Mouse (Mus musculus): Measurements from ENCODE around the gene Napa. TPM values are rescaled to one million over a fixed set of nuclear protein-coding genes. Genes with fewer than 3 reads are reported as not detected.
A peak's percentile ranks its signal among the peaks of the same experiment; 100 is the strongest.

Gene Napa
- polyA plus RNA-seq, 1 experiment from 2014 or later: 188 TPM

- H3K4me1 ChIP-seq: peaks cover 45% of the 10 kb centered on the region
Observed at GRCm38 (mm10) chr7:16128899-16129298, 30.6 kb downstream of the Napa start.

GRCm38 (mm10) chr7:16129421-16129845 is 31.2 kb downstream of the Napa start, which contains the start of gene Slc8a2:
Gene Slc8a2, plus strand, starts transcription at chr7:16129826.
- Histone ChIP-seq H3K27me3 (ENCODE audit: low read depth, poor library complexity, severe bottlenecking) (peaks cover 19% of the 10 kb centered on the region), H3K9me3 (replicated peaks) (no peaks in the 10 kb centered on the region), H3K36me3 (peaks cover 14% of the 10 kb centered on the region), H3K27ac (replicated peaks) (peak within 1 kb of the TSS; percentile 91), H3K4me1 (peaks cover 47% of the 10 kb centered on the region), H3K4me3 (peak within 1 kb of the TSS; percentile 86)
- WGBS: 2% methylated on average over 12 of the region's 12 CpGs
- peak; percentile 87 for DNase-seq (ENCODE audit: low spot score)

More at GRCm38 (mm10) chr7:16128899-16129298, 30.6 kb downstream of the Napa start:
- H3K27me3 ChIP-seq (ENCODE audit: low read depth, poor library complexity, severe bottlenecking): peaks cover 19% of the 10 kb centered on the region
- no peak for DNase-seq (ENCODE audit: low spot score)
- H3K4me3 ChIP-seq: peak overlapping the region; percentile 86; the same call in 1 of the 2 replicates
- H3K36me3 ChIP-seq: peaks cover 10% of the 10 kb centered on the region; the same call in 1 of the 2 replicates
- WGBS: 65% methylated on average over 5 of the region's 5 CpGs
- no peaks in the 10 kb centered on the region for H3K9me3 ChIP-seq (replicated peaks)
- peak overlapping the region; percentile 91 for H3K27ac ChIP-seq (replicated peaks)

GRCm38 (mm10) chr7:16129846-16130691 is 31.8 kb downstream of the Napa start:
- H3K4me1 ChIP-seq: peaks cover 49% of the 10 kb centered on the region
- H3K27me3 ChIP-seq (ENCODE audit: low read depth, poor library complexity, severe bottlenecking): peaks cover 19% of the 10 kb centered on the region
- WGBS: under 1% methylated on average over 38 of the region's 38 CpGs

GRCm38 (mm10) chr7:16130956-16131634 is 32.8 kb downstream of the Napa start:
- peak overlapping the region; percentile 86 for H3K4me3 ChIP-seq
- H3K36me3 ChIP-seq: peaks cover 13% of the 10 kb centered on the region; the same call in 1 of the 2 replicates
- H3K27me3 ChIP-seq (ENCODE audit: low read depth, poor library complexity, severe bottlenecking): peaks cover 19% of the 10 kb centered on the region
- peak overlapping the region; percentile 14 for H3K27ac ChIP-seq (replicated peaks)
- WGBS: 43% methylated on average over 13 of the region's 13 CpGs
- peaks cover 49% of the 10 kb centered on the region for H3K4me1 ChIP-seq
- DNase-seq (ENCODE audit: low spot score): no peak
- H3K9me3 ChIP-seq (replicated peaks): no peaks in the 10 kb centered on the region

More at GRCm38 (mm10) chr7:16129846-16130691, 31.8 kb downstream of the Napa start:
- Histone ChIP-seq H3K9me3 (replicated peaks) (no peaks in the 10 kb centered on the region), H3K36me3 (peaks cover 16% of the 10 kb centered on the region), H3K4me3 (peak overlapping the region; percentile 86), H3K27ac (replicated peaks) (peak overlapping the region; percentile 91)
- DNase-seq (ENCODE audit: low spot score): peak; percentile 89

- Histone ChIP-seq H3K4me1 (peaks cover 49% of the 10 kb centered on the region), H3K36me3 (peaks cover 9% of the 10 kb centered on the region; the same call in 1 of the 2 replicates), H3K27me3 (ENCODE audit: low read depth, poor library complexity, severe bottlenecking) (peaks cover 19% of the 10 kb centered on the region), H3K9me3 (replicated peaks) (no peaks in the 10 kb centered on the region), H3K27ac (replicated peaks) (no peak overlapping the region), H3K4me3 (peak overlapping the region; percentile 21; the same call in 1 of the 2 replicates)
- no peak for DNase-seq (ENCODE audit: low spot score)
- WGBS: 22% methylated on average over 7 of the region's 7 CpGs
Observed at GRCm38 (mm10) chr7:16132161-16132581, 33.9 kb downstream of the Napa start.

- 83% methylated on average over 3 of the region's 3 CpGs for WGBS
- no peak overlapping the region for H3K4me3 ChIP-seq
- no peak overlapping the region for H3K27ac ChIP-seq (replicated peaks)
- peaks cover 19% of the 10 kb centered on the region for H3K27me3 ChIP-seq (ENCODE audit: low read depth, poor library complexity, severe bottlenecking)
- peaks cover 6% of the 10 kb centered on the region; the same call in 1 of the 2 replicates for H3K36me3 ChIP-seq
- H3K9me3 ChIP-seq (replicated peaks): no peaks in the 10 kb centered on the region
- H3K4me1 ChIP-seq: peaks cover 49% of the 10 kb centered on the region
- DNase-seq (ENCODE audit: low spot score): no peak
Observed at GRCm38 (mm10) chr7:16132926-16133325, 34.7 kb downstream of the Napa start.

GRCm38 (mm10) chr7:16133691-16134090 is 35.4 kb downstream of the Napa start:
- Histone ChIP-seq H3K9me3 (replicated peaks) (no peaks in the 10 kb centered on the region), H3K4me1 (peaks cover 49% of the 10 kb centered on the region), H3K27ac (replicated peaks) (no peak overlapping the region), H3K27me3 (ENCODE audit: low read depth, poor library complexity, severe bottlenecking) (peaks cover 19% of the 10 kb centered on the region), H3K36me3 (peaks cover 6% of the 10 kb centered on the region; the same call in 1 of the 2 replicates), H3K4me3 (no peak overlapping the region)
- WGBS: 90% methylated on average over 9 of the region's 9 CpGs
- DNase-seq (ENCODE audit: low spot score): no peak

- Histone ChIP-seq H3K4me3 (no peak overlapping the region), H3K27me3 (ENCODE audit: low read depth, poor library complexity, severe bottlenecking) (peaks cover 19% of the 10 kb centered on the region), H3K27ac (replicated peaks) (no peak overlapping the region), H3K36me3 (peaks cover 6% of the 10 kb centered on the region; the same call in 1 of the 2 replicates), H3K4me1 (peaks cover 36% of the 10 kb centered on the region), H3K9me3 (replicated peaks) (no peaks in the 10 kb centered on the region)
- DNase-seq (ENCODE audit: low spot score): no peak
- 77% methylated on average over 7 of the region's 7 CpGs for WGBS
Observed at GRCm38 (mm10) chr7:16134951-16135392, 36.7 kb downstream of the Napa start.

GRCm38 (mm10) chr7:16146489-16147410 is 48.5 kb downstream of the Napa start:
- H3K9me3 ChIP-seq (replicated peaks): no peaks in the 10 kb centered on the region

GRCm38 (mm10) chr7:16147643-16148042 is 49.4 kb downstream of the Napa start:
- Histone ChIP-seq H3K27ac (replicated peaks) (no peak overlapping the region), H3K27me3 (ENCODE audit: low read depth, poor library complexity, severe bottlenecking) (peaks cover 15% of the 10 kb centered on the region), H3K4me3 (no peak overlapping the region), H3K9me3 (replicated peaks) (no peaks in the 10 kb centered on the region), H3K36me3 (peaks cover 9% of the 10 kb centered on the region), H3K4me1 (no peaks in the 10 kb centered on the region)
- 15% methylated on average over 15 of the region's 15 CpGs for WGBS
- DNase-seq (ENCODE audit: low spot score): peak; percentile 59

More at GRCm38 (mm10) chr7:16146489-16147410, 48.5 kb downstream of the Napa start:
- no peaks in the 10 kb centered on the region for H3K4me1 ChIP-seq
- 32% methylated on average over 26 of the region's 27 CpGs for WGBS
- H3K4me3 ChIP-seq: no peak overlapping the region
- no peak for DNase-seq (ENCODE audit: low spot score)
- H3K27me3 ChIP-seq (ENCODE audit: low read depth, poor library complexity, severe bottlenecking): peaks cover 15% of the 10 kb centered on the region
- H3K27ac ChIP-seq (replicated peaks): no peak overlapping the region
- peaks cover 9% of the 10 kb centered on the region for H3K36me3 ChIP-seq

- no peak for DNase-seq (ENCODE audit: low spot score)
- H3K36me3 ChIP-seq: peaks cover 9% of the 10 kb centered on the region
- no peak overlapping the region for H3K27ac ChIP-seq (replicated peaks)
- WGBS: 74% methylated on average over 5 of the region's 5 CpGs
- H3K4me1 ChIP-seq: no peaks in the 10 kb centered on the region
- no peak overlapping the region for H3K4me3 ChIP-seq
- H3K27me3 ChIP-seq (ENCODE audit: low read depth, poor library complexity, severe bottlenecking): peaks cover 15% of the 10 kb centered on the region
- H3K9me3 ChIP-seq (replicated peaks): no peaks in the 10 kb centered on the region
Observed at GRCm38 (mm10) chr7:16149241-16149640, 51.0 kb downstream of the Napa start.
